Comparison of ENCODE assay signal across 8 mouse cellular contexts in the genomic region with DNA sequence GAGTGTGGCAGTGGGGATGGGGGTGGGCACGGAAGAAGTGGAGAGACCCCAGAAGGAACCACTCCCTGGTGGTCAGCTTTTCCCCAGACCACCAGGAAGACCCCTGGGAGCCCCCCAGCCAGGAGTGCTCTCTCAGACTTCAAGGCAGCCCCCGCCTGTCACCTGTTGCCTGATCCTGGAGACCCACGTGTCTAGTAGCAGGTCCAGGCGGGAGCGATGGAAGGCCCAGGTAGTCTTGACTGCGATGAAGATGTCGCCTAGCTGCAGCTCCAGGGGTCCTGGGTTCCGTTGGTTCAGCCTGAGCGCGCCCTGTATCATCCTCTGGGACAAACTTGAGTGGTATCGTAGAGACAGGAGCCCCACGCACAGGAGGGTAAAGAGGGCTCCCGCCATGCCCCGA. TPM values are rescaled to one million over a fixed set of nuclear protein-coding genes. Genes with fewer than 3 reads are reported as not detected.
DNase-seq lines count a peak whose midpoint lies in the region; ATAC-seq lines count a peak whose summit lies in the region.

No protein-coding gene starts in this region.

- H3K9ac ChIP-seq in lung, embryonic 15.5 days, result peak overlapping the region; percentile 16; the same call in 1 of the 2 replicates
- H3K9ac ChIP-seq in forebrain, embryonic 11.5 days (ENCODE audit: low read length), result peak overlapping the region; percentile 74
- H3K9ac ChIP-seq in limb, embryonic 11.5 days (ENCODE audit: low read length), result 0 out of 2 replicates have a peak overlapping the region, but pooled peaks have one; percentile 3
- no peak overlapping the region for H3K9ac ChIP-seq in neural tube, embryonic 15.5 days (replicated peaks)

- H3K4me1 ChIP-seq in lung, embryonic 15.5 days, result peaks cover 17% of the 10 kb centered on the region
- peaks cover 29% of the 10 kb centered on the region for H3K4me1 ChIP-seq in forebrain, embryonic 11.5 days (replicated peaks; ENCODE audit: control insufficient read depth, insufficient read depth, low read length)
- peaks cover 7% of the 10 kb centered on the region for H3K4me1 ChIP-seq in limb, embryonic 11.5 days (ENCODE audit: control insufficient read depth, insufficient read depth, low read length)
- H3K4me1 ChIP-seq in neural tube, embryonic 15.5 days, result peaks cover 39% of the 10 kb centered on the region

- no peaks in the 10 kb centered on the region for H3K27me3 ChIP-seq in lung, embryonic 15.5 days
- no peaks in the 10 kb centered on the region for H3K27me3 ChIP-seq in forebrain, embryonic 11.5 days (ENCODE audit: control insufficient read depth, insufficient read depth, low read length)
- no peaks in the 10 kb centered on the region for H3K27me3 ChIP-seq in limb, embryonic 11.5 days (ENCODE audit: control insufficient read depth, insufficient read depth, low read length)
- H3K27me3 ChIP-seq in neural tube, embryonic 15.5 days (replicated peaks), result 0 out of 2 replicates have a peak, but pooled peaks cover 3% of the 10 kb centered on the region

- H3K27ac ChIP-seq in lung, embryonic 15.5 days, result peak overlapping the region; percentile 46
- H3K27ac ChIP-seq in forebrain, embryonic 11.5 days (ENCODE audit: low read depth, low read length), result peak overlapping the region; percentile 96
- no peak overlapping the region for H3K27ac ChIP-seq in limb, embryonic 11.5 days (replicated peaks; ENCODE audit: low read depth, low read length)
- peak overlapping the region; percentile 63 for H3K27ac ChIP-seq in neural tube, embryonic 15.5 days (replicated peaks)

- no peak; the same call in 1 of the 2 replicates for ATAC-seq in lung, embryonic 15.5 days (ENCODE audit: borderline replicate concordance, extremely low read depth, low FRiP score, low TSS enrichment)
- ATAC-seq in forebrain, embryonic 11.5 days (replicated peaks; ENCODE audit: low FRiP score), result peak; percentile 3; the same call in 1 of the 2 replicates
- no peak for ATAC-seq in limb, embryonic 11.5 days (ENCODE audit: insufficient number of reproducible peaks, low FRiP score, low TSS enrichment, low read depth)
- ATAC-seq in neural tube, embryonic 15.5 days (ENCODE audit: low FRiP score), result no peak; the same call in 1 of the 2 replicates

- no peaks in the 10 kb centered on the region for H3K9me3 ChIP-seq in lung, embryonic 15.5 days
- H3K9me3 ChIP-seq in forebrain, embryonic 11.5 days (ENCODE audit: control insufficient read depth, low read length), result peaks cover 5% of the 10 kb centered on the region; the same call in 1 of the 2 replicates
- no peaks in the 10 kb centered on the region for H3K9me3 ChIP-seq in limb, embryonic 11.5 days (ENCODE audit: control insufficient read depth, low read length)
- H3K9me3 ChIP-seq in neural tube, embryonic 15.5 days (replicated peaks), result no peaks in the 10 kb centered on the region

- peaks cover 8% of the 10 kb centered on the region; the same call in 1 of the 2 replicates for H3K36me3 ChIP-seq in lung, embryonic 15.5 days
- H3K36me3 ChIP-seq in forebrain, embryonic 11.5 days (ENCODE audit: control insufficient read depth, insufficient read depth, low read length), result peaks cover 5% of the 10 kb centered on the region; the same call in 1 of the 2 replicates
- H3K36me3 ChIP-seq in limb, embryonic 11.5 days (ENCODE audit: control insufficient read depth, insufficient read depth, low read length), result no peaks in the 10 kb centered on the region; the same call in 1 of the 2 replicates
- H3K36me3 ChIP-seq in neural tube, embryonic 15.5 days, result no peaks in the 10 kb centered on the region

- DNase-seq in lung, postnatal 4 days, result no peak
- DNase-seq in forebrain, embryonic 11.5 days (ENCODE audit: low spot score), result peak; percentile 65
- DNase-seq in limb, embryonic 11.5 days (ENCODE audit: low spot score), result no peak
- DNase-seq in urinary bladder, postnatal 25 days (ENCODE audit: low spot score), result no peak
- DNase-seq in T-cell, adult 2 months (ENCODE audit: low spot score), result no peak
- no peak for DNase-seq in layer of hippocampus, adult 9-10 months (ENCODE audit: low spot score)

- H3K4me2 ChIP-seq in lung, embryonic 15.5 days, result peak overlapping the region; percentile 48
- H3K4me2 ChIP-seq in forebrain, embryonic 11.5 days (ENCODE audit: low read depth, low read length, severe bottlenecking), result peak overlapping the region; percentile 80
- 0 out of 2 replicates have a peak overlapping the region, but pooled peaks have one; percentile 20 for H3K4me2 ChIP-seq in limb, embryonic 11.5 days (ENCODE audit: low read depth, severe bottlenecking)
- peak overlapping the region; percentile 43 for H3K4me2 ChIP-seq in neural tube, embryonic 15.5 days

- WGBS in lung, embryonic 15.5 days, result 28% methylated on average over 14 of the region's 14 CpGs
- 31% methylated on average over 14 of the region's 14 CpGs for WGBS in forebrain, embryonic 11.5 days
- 41% methylated on average over 14 of the region's 14 CpGs for WGBS in limb, embryonic 11.5 days
- WGBS in neural tube, embryonic 15.5 days, result 35% methylated on average over 14 of the region's 14 CpGs

- H3K4me3 ChIP-seq in lung, embryonic 15.5 days, result peak overlapping the region; percentile 40
- peak overlapping the region; percentile 36 for H3K4me3 ChIP-seq in forebrain, embryonic 11.5 days (ENCODE audit: low read depth, low read length)
- peak overlapping the region; percentile 10; the same call in 1 of the 2 replicates for H3K4me3 ChIP-seq in limb, embryonic 11.5 days (ENCODE audit: low read depth, low read length)
- peak overlapping the region; percentile 13 for H3K4me3 ChIP-seq in neural tube, embryonic 15.5 days (replicated peaks)

RNA-seq across cellular contexts. Expression of a gene that starts 0.4 kb away (rescaled TPM):
- 42.1 and 45.0 TPM in 2 replicates for polyA plus RNA-seq in lung, embryonic 15.5 days (2015; fragmentation: Nextera tagmentation; extraction: Ambion mirVana)
- 108 and 113 TPM in 2 replicates for polyA plus RNA-seq in forebrain, embryonic 11.5 days (2014; fragmentation: Nextera tagmentation; extraction: Ambion mirVana)
- polyA plus RNA-seq in limb, embryonic 11.5 days (2014; fragmentation: Nextera tagmentation; extraction: Ambion mirVana), result 5.3 and 7.5 TPM in 2 replicates
- polyA plus RNA-seq in neural tube, embryonic 15.5 days (2015; fragmentation: Nextera tagmentation; extraction: Ambion mirVana), result 14.5 and 22.6 TPM in 2 replicates

RNA-seq across cellular contexts. Expression of a gene that starts 30.0 kb away (rescaled TPM):
- polyA plus RNA-seq in lung, embryonic 15.5 days (2015; fragmentation: Nextera tagmentation; extraction: Ambion mirVana), result 7.1 and 7.6 TPM in 2 replicates
- polyA plus RNA-seq in forebrain, embryonic 11.5 days (2014; fragmentation: Nextera tagmentation; extraction: Ambion mirVana), result 2.3 and 2.7 TPM in 2 replicates
- polyA plus RNA-seq in limb, embryonic 11.5 days (2014; fragmentation: Nextera tagmentation; extraction: Ambion mirVana), result 3.4 and 3.5 TPM in 2 replicates
- 1.9 and 3.7 TPM in 2 replicates for polyA plus RNA-seq in neural tube, embryonic 15.5 days (2015; fragmentation: Nextera tagmentation; extraction: Ambion mirVana)

RNA-seq across cellular contexts. Expression of a gene that starts 54.3 kb away (rescaled TPM):
- 0.06 and 0.08 TPM in 2 replicates for polyA plus RNA-seq in lung, embryonic 15.5 days (2015; fragmentation: Nextera tagmentation; extraction: Ambion mirVana)
- polyA plus RNA-seq in forebrain, embryonic 11.5 days (2014; fragmentation: Nextera tagmentation; extraction: Ambion mirVana), result 0.08 and 0.20 TPM in 2 replicates
- not detected in 2 replicates for polyA plus RNA-seq in limb, embryonic 11.5 days (2014; fragmentation: Nextera tagmentation; extraction: Ambion mirVana)
- 9.8 and 10.6 TPM in 2 replicates for polyA plus RNA-seq in neural tube, embryonic 15.5 days (2015; fragmentation: Nextera tagmentation; extraction: Ambion mirVana)

Comparison
In these comparisons a context has a peak if more than half of its experiments do, and no peak if none do; other contexts are left out.
1. H3K4me2 ChIP-seq: peak in every context shown above with its lines; median percentile 80 in forebrain, embryonic 11.5 days; 48 in lung, embryonic 15.5 days; 43 in neural tube, embryonic 15.5 days; 20 in limb, embryonic 11.5 days.